15 mouse cellular contexts compared by ENCODE assay signal in genomic region chr14:119980698-119981235, GRCm38 (mm10).
DNase-seq lines count a peak whose midpoint lies in the region; ATAC-seq and TF ChIP-seq lines count a peak whose summit lies in the region.
"Had no signal": no experiment of that assay in that cellular context is flagged by ENCODE, and none has a peak within 500 bp of the region (broad histone marks: within the 10 kb centered on the region; RNA-seq: fewer than 3 reads in every experiment).

No protein-coding gene starts in this region.

- peaks cover 5% of the 10 kb centered on the region for H3K9me3 ChIP-seq in hindbrain, embryonic 16.5 days (ENCODE audit: control insufficient read depth, low read length)
- H3K9me3 ChIP-seq in hindbrain, embryonic 14.5 days (ENCODE audit: control insufficient read depth, low read length): no peaks in the 10 kb centered on the region; the same call in 1 of the 2 replicates
- no peaks in the 10 kb centered on the region for H3K9me3 ChIP-seq in forebrain, postnatal 0 days (ENCODE audit: low read length)
- H3K9me3 ChIP-seq: liver, embryonic 12.5 days had no signal

- H3K4me2 ChIP-seq in hindbrain, embryonic 16.5 days (ENCODE audit: low read length): no peak overlapping the region
- H3K4me2 ChIP-seq in hindbrain, embryonic 14.5 days (replicated peaks): no peak overlapping the region
- no peak overlapping the region for H3K4me2 ChIP-seq in forebrain, postnatal 0 days (ENCODE audit: low read depth)
- H3K4me2 ChIP-seq: liver, embryonic 12.5 days had no signal

- WGBS in hindbrain, embryonic 16.5 days: 72% methylated on average over 6 of the region's 6 CpGs
- WGBS in hindbrain, embryonic 14.5 days: 77% methylated on average over 6 of the region's 6 CpGs
- WGBS in forebrain, postnatal 0 days: 37% methylated on average over 6 of the region's 6 CpGs

- no peak overlapping the region for H3K27ac ChIP-seq in hindbrain, embryonic 16.5 days (ENCODE audit: low read depth, low read length)
- no peak overlapping the region for H3K27ac ChIP-seq in hindbrain, embryonic 14.5 days
- H3K27ac ChIP-seq in forebrain, postnatal 0 days (ENCODE audit: low read depth, low read length): no peak overlapping the region
- H3K27ac ChIP-seq: liver, embryonic 12.5 days had no signal

- no peaks in the 10 kb centered on the region for H3K27me3 ChIP-seq in hindbrain, embryonic 16.5 days (replicated peaks; ENCODE audit: control insufficient read depth, insufficient read depth, low read length)
- H3K27me3 ChIP-seq in hindbrain, embryonic 14.5 days (ENCODE audit: control insufficient read depth, insufficient read depth, low read length): no peaks in the 10 kb centered on the region
- H3K27me3 ChIP-seq in forebrain, postnatal 0 days (ENCODE audit: insufficient read depth, low read length): no peaks in the 10 kb centered on the region
- H3K27me3 ChIP-seq: liver, embryonic 12.5 days; megakaryocyte, embryonic 14.5 days had no signal

- ATAC-seq in hindbrain, embryonic 16.5 days: peak; percentile 68; the same call in 1 of the 2 replicates
- ATAC-seq in hindbrain, embryonic 14.5 days (ENCODE audit: low FRiP score): no peak
- peak; percentile 89 for ATAC-seq in forebrain, postnatal 0 days
- ATAC-seq: activated CD4-positive, CD25-positive, alpha-beta regulatory T cell, adult 4 months; liver, embryonic 12.5 days; lung, postnatal 0 days had no signal

- no peaks in the 10 kb centered on the region for H3K36me3 ChIP-seq in hindbrain, embryonic 16.5 days (ENCODE audit: control insufficient read depth, insufficient read depth, low read length)
- no peaks in the 10 kb centered on the region for H3K36me3 ChIP-seq in hindbrain, embryonic 14.5 days (replicated peaks; ENCODE audit: control insufficient read depth, insufficient read depth)
- no peaks in the 10 kb centered on the region for H3K36me3 ChIP-seq in forebrain, postnatal 0 days (ENCODE audit: insufficient read depth)
- H3K36me3 ChIP-seq: liver, embryonic 12.5 days had no signal

- no peak overlapping the region for H3K9ac ChIP-seq in hindbrain, embryonic 16.5 days (ENCODE audit: low read depth, low read length)
- no peak overlapping the region for H3K9ac ChIP-seq in hindbrain, embryonic 14.5 days
- H3K9ac ChIP-seq in forebrain, postnatal 0 days: no peak overlapping the region
- H3K9ac ChIP-seq: liver, embryonic 12.5 days had no signal

- H3K4me1 ChIP-seq in hindbrain, embryonic 16.5 days (ENCODE audit: control insufficient read depth, insufficient read depth, low read depth, low read length): no peaks in the 10 kb centered on the region
- no peaks in the 10 kb centered on the region for H3K4me1 ChIP-seq in hindbrain, embryonic 14.5 days (replicated peaks; ENCODE audit: control insufficient read depth, insufficient read depth, low read length)
- no peaks in the 10 kb centered on the region for H3K4me1 ChIP-seq in forebrain, postnatal 0 days (ENCODE audit: insufficient read depth)
- H3K4me1 ChIP-seq: liver, embryonic 12.5 days; megakaryocyte, embryonic 14.5 days had no signal

- H3K4me3 ChIP-seq in hindbrain, embryonic 16.5 days (ENCODE audit: low read length): no peak overlapping the region
- H3K4me3 ChIP-seq in hindbrain, embryonic 14.5 days (replicated peaks; ENCODE audit: low read length): no peak overlapping the region
- no peak overlapping the region for H3K4me3 ChIP-seq in forebrain, postnatal 0 days (ENCODE audit: low read depth, low read length)
- H3K4me3 ChIP-seq: liver, embryonic 12.5 days; megakaryocyte, embryonic 14.5 days had no signal

- no peak for DNase-seq in hindbrain, embryonic 14.5 days (ENCODE audit: low spot score)
- DNase-seq in retina, postnatal 1 day: peak; percentile 12
- DNase-seq in retina, embryonic 14.5 days (ENCODE audit: low spot score): no peak
- DNase-seq in forebrain, postnatal 0 days: peak; percentile 49
- DNase-seq in gastrocnemius, adult 18-20 months (ENCODE audit: low spot score): no peak
- no peak for DNase-seq in thymus, postnatal 0 days (ENCODE audit: low spot score)
- DNase-seq: cerebellum, adult 11 months; heart, adult 18-20 months; kidney, adult 11 months; right cerebral cortex, adult 18-20 months had no signal

- TF ChIP-seq CTCF in forebrain, postnatal 0 days (IDR thresholded peaks at IDR 0.05; ENCODE audit: low read depth): no peak

Comparison
In these comparisons a context has a peak if more than half of its experiments do, and no peak if none do; other contexts are left out.
1. DNase-seq: peak in retina, postnatal 1 day (single experiment) and forebrain, postnatal 0 days (single experiment); none in hindbrain, embryonic 14.5 days (single experiment), retina, embryonic 14.5 days (single experiment), gastrocnemius, adult 18-20 months (single experiment) and thymus, postnatal 0 days (single experiment).